Mouse (Mus musculus) embryonic facial prominence, embryonic 12.5 days (tissue): Measurements from ENCODE around the gene Gm17581. TPM values are rescaled to one million over a fixed set of nuclear protein-coding genes. Genes with fewer than 3 reads are reported as not detected.

Source experiments
- ATAC-seq: fragments of 200-750 bp; cut with Nextera tagmentation; 2 replicates; pipeline ENCODE4 v1.8.0; 2017; ENCODE audit not compliant: insufficient number of reproducible peaks, insufficient read depth, low FRiP score, low TSS enrichment
- H3K27ac ChIP-seq: fragments of 300-500 bp; sonication (generic); 2 replicates; pipeline ENCODE4 v1.5.1; 2016; ENCODE audit warnings: mild to moderate bottlenecking
- H3K27me3 ChIP-seq: fragments of 300-500 bp; sonication (generic); 2 replicates; pipeline ENCODE4 v1.6.1; 2016; ENCODE audit warnings: mild to moderate bottlenecking, moderate library complexity
- H3K36me3 ChIP-seq: fragments of 300-500 bp; sonication (generic); 2 replicates; pipeline ENCODE4 v1.6.1; 2016; ENCODE audit warnings: mild to moderate bottlenecking
- H3K4me1 ChIP-seq: fragments of 300-500 bp; sonication (generic); 2 replicates; pipeline ENCODE4 v1.6.1; 2016
- H3K4me2 ChIP-seq: fragments of 300-500 bp; sonication (generic); replicated peaks from 2 replicates; pipeline ENCODE4 v1.6.1; 2016; ENCODE audit warnings: mild to moderate bottlenecking, moderate library complexity
- H3K4me3 ChIP-seq: fragments of 300-500 bp; sonication (generic); 2 replicates; pipeline ENCODE4 v1.5.1; 2016; ENCODE audit warnings: mild to moderate bottlenecking
- H3K9ac ChIP-seq: fragments of 300-500 bp; sonication (generic); 2 replicates; pipeline ENCODE4 v1.6.1; 2016; ENCODE audit warnings: mild to moderate bottlenecking, moderate library complexity
- H3K9me3 ChIP-seq: fragments of 300-500 bp; sonication (generic); 2 replicates; pipeline ENCODE4 v1.6.1; 2016; ENCODE audit warnings: mild to moderate bottlenecking, moderate library complexity
- WGBS: fragments of 180-500 bp; shearing (Covaris S2); methylation state at CpG from one replicate; pipeline ENCODE4 v1.1.7; 2016; 5-methylcytosine and 5-hydroxymethylcytosine counted together
- polyA plus RNA-seq: library from polyadenylated mRNA; unstranded; fragments of >200 nt; fragmentation: Nextera tagmentation; extraction: Ambion mirVana; gene quantifications from 2 replicates; pipeline ENCODE4 v1.2.1, GENCODE M21; 2016

Gm17581 gene
- polyA plus RNA-seq, 1 experiment from 2014 or later = not detected

DNA sequence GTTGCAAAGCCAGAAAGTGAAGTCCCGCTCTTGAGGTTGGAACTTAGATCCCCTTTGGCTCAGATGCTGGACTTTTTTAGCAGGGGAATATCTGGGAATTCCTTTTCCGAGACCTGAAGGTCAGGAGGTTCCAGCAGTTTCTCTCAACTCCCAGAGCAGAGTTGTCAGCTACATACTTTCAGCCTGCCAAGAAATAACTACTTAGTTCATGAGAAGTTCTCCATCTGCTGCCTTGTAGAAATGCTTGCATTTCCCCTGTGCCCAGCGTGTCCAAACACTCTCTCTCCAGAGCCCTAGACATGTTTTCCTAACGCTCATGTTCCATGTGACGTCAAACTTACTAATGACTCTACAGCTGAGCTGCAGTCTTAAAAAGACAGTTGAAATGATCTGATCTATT, 586 bp downstream of the Gm17581 start:
- H3K4me3 ChIP-seq = no peak overlapping the region
- no peak for ATAC-seq
- H3K36me3 ChIP-seq = no peaks in the 10 kb centered on the region
- WGBS = 70% methylated on average over 5 of the region's 5 CpGs
- 0 out of 2 replicates have a peak, but pooled peaks cover 4% of the 10 kb centered on the region for H3K27me3 ChIP-seq
- no peaks in the 10 kb centered on the region for H3K9me3 ChIP-seq
- H3K4me1 ChIP-seq = no peaks in the 10 kb centered on the region
- no peak overlapping the region for H3K27ac ChIP-seq
- no peak overlapping the region for H3K4me2 ChIP-seq
- H3K9ac ChIP-seq = no peak overlapping the region

DNA sequence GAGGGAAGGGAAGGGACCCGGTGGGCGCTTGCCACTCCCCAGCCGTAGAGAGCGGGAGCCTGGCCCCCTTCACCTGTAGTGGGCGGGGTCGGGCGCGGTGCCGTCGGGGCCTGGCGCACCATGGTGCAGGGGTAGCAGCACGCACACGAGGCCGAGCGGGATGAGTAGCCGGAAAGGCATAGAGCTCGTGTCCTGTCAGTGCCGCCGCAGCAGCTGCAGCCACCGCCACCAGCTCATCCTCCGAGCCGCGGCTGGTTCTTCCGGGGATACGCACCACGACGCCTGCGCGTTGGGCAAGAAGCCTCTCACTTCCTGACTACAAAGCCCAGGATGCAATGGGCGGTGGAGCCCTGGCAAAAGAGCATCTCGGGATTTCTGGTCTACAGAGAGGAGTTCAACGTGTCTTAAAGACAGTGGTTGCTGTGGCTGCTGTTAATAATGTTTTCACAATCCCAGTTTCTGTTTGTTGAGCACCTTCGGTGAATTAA, 6.5 kb downstream of the Gm17581 start, which contains the start of gene Edem2:
Gene Edem2, minus strand, starts transcription at position 318 of the 488 bp plus-strand sequence.
- Histone ChIP-seq H3K4me3 (peak within 1 kb of the TSS; percentile 92), H3K36me3 (no peaks in the 10 kb centered on the region), H3K4me2 (peak within 1 kb of the TSS; percentile 83), H3K4me1 (peaks cover 5% of the 10 kb centered on the region), H3K27ac (no peak within 1 kb of the TSS), H3K9me3 (no peaks in the 10 kb centered on the region), H3K27me3 (0 out of 2 replicates have a peak, but pooled peaks cover 4% of the 10 kb centered on the region), H3K9ac (peak within 1 kb of the TSS; percentile 71)
- under 1% methylated on average over 33 of the region's 33 CpGs for WGBS
- ATAC-seq = peak; percentile 81

DNA sequence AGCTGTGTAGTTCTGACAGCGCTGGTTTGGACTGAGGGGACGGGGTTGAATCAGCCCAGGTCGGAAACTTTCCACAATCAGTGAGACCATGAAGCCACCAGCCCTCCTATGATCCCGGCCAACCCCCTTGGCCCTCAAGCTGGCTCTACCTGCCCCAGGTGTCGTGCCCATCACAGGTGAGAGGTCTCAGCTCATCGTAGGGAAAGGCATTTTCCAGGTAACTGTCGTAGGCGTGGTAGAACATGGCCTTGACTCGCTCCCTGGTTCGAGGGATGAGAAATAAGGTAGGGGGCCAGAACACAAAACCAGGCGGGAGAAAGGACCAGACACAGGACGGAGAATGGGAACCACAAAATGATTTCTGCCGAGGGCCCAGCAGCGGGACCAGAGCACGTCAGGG, 6.9 kb downstream of the Gm17581 start:
- ATAC-seq = 0 out of 2 replicates have a peak, but pooled peaks have one; percentile 22
- H3K4me2 ChIP-seq = peak overlapping the region; percentile 83
- peaks cover 5% of the 10 kb centered on the region for H3K4me1 ChIP-seq
- H3K36me3 ChIP-seq = no peaks in the 10 kb centered on the region
- peak overlapping the region; percentile 92 for H3K4me3 ChIP-seq
- no peak overlapping the region for H3K27ac ChIP-seq
- H3K9me3 ChIP-seq = no peaks in the 10 kb centered on the region
- 5% methylated on average over 15 of the region's 15 CpGs for WGBS
- H3K9ac ChIP-seq = peak overlapping the region; percentile 71
- 0 out of 2 replicates have a peak, but pooled peaks cover 4% of the 10 kb centered on the region for H3K27me3 ChIP-seq

DNA sequence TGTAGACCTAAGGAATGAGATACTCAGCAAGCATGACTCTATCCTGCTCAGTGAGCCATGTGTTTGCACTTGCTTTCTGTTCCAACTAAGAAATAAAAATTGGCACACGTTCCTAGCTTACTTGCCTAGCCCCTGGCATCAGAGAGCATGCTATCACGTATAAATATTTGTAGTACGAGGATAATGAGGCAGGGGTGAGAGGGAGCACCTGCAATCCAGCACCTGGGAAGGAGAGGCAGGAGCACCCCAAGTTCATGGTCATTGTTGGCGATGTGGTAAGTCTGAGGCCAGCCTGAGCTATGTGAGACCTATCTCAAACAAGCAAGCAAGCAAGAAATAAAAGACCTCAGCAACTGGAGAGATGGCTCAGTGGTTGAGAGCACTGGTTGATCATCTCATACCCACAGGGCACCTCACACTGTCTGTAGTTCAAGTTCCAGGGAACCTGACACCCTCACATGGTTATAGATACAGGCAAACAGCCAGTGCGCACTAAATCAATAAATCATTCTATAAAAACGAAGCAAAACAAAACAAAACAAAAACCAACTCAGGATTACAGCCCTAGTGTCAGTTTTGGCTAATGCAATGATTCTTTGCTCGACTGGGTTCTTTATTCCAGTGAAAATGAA, 7.8 kb downstream of the Gm17581 start:
- no peaks in the 10 kb centered on the region for H3K9me3 ChIP-seq
- WGBS = 76% methylated on average over 7 of the region's 7 CpGs
- no peak for ATAC-seq
- peaks cover 5% of the 10 kb centered on the region for H3K4me1 ChIP-seq
- H3K36me3 ChIP-seq = no peaks in the 10 kb centered on the region
- H3K4me3 ChIP-seq = no peak overlapping the region
- 0 out of 2 replicates have a peak, but pooled peaks cover 4% of the 10 kb centered on the region for H3K27me3 ChIP-seq
- no peak overlapping the region for H3K4me2 ChIP-seq
- no peak overlapping the region for H3K9ac ChIP-seq
- H3K27ac ChIP-seq = no peak overlapping the region

DNA sequence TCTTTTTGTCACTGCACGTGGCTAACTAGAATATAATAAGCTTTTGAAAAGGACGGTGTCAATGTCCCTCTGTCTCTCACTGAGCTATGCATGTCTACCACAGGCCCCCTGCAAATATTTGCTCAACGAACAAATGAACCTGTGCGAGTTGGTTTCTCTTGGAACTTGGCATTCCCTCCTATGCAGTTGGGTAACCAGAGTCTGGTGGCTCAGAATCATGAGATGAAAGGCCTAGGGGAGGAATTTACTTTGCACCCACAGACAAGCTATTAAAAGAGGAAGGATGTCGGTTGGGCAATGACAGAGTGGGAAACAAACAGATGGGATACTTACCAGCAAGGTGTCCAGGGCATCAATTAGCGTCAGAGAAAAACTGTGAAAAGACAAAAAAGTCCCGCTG, 9.4 kb downstream of the Gm17581 start:
- WGBS = 89% methylated on average over 7 of the region's 7 CpGs
- Histone ChIP-seq H3K4me2 (no peak overlapping the region), H3K4me1 (peaks cover 5% of the 10 kb centered on the region), H3K9ac (no peak overlapping the region), H3K9me3 (no peaks in the 10 kb centered on the region), H3K36me3 (0 out of 2 replicates have a peak, but pooled peaks cover 3% of the 10 kb centered on the region), H3K27ac (no peak overlapping the region), H3K27me3 (no peaks in the 10 kb centered on the region), H3K4me3 (no peak overlapping the region)
- no peak for ATAC-seq

DNA sequence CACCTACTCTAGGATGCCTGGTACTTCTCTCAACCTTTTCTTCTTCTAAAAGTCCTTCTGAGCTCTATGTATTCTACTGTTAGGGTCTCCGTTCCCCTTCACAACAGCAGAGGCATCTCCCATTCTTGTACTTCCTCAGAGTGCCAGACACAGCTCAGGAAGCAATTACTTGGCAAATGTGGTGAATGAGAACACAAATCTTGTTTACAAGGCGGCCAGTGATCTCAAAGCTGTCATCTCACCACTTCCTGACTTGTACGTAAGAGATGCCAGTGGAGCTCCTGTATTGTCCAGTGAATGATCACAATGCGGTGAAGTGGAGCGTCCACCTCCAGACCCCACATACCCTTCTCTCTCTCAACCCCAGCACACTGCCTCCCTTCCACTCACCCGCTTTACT, 11.1 kb downstream of the Gm17581 start:
- no peak overlapping the region for H3K4me3 ChIP-seq
- H3K9me3 ChIP-seq = no peaks in the 10 kb centered on the region
- no peaks in the 10 kb centered on the region for H3K27me3 ChIP-seq
- no peak overlapping the region for H3K27ac ChIP-seq
- H3K9ac ChIP-seq = no peak overlapping the region
- 87% methylated on average over 6 of the region's 6 CpGs for WGBS
- 0 out of 2 replicates have a peak, but pooled peaks cover 10% of the 10 kb centered on the region for H3K36me3 ChIP-seq
- H3K4me2 ChIP-seq = no peak overlapping the region
- H3K4me1 ChIP-seq = peaks cover 5% of the 10 kb centered on the region
- ATAC-seq = no peak

DNA sequence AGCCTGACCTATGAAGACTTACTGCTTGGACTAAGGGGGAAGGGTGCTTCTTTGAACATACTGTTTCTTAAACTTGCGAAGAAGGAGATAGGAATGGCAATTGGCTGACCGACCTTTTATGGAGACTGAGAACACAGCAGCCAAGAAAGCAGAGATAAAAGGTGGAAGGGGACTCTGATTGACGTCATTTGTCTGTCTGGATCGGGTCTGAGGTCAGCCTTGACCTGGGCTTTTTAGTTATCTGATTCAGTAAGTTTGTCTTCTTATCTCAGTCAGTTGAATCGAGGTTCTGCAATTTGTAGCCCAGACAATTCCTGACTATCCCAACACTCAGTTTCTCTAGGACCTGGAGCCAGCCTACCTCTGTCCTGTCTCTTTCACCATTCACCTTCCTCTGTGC, 11.6 kb downstream of the Gm17581 start:
- Histone ChIP-seq H3K36me3 (0 out of 2 replicates have a peak, but pooled peaks cover 14% of the 10 kb centered on the region), H3K9ac (no peak overlapping the region), H3K27ac (no peak overlapping the region), H3K9me3 (no peaks in the 10 kb centered on the region), H3K27me3 (no peaks in the 10 kb centered on the region), H3K4me2 (no peak overlapping the region), H3K4me3 (no peak overlapping the region), H3K4me1 (peaks cover 5% of the 10 kb centered on the region)
- 79% methylated on average over 5 of the region's 5 CpGs for WGBS
- no peak for ATAC-seq

DNA sequence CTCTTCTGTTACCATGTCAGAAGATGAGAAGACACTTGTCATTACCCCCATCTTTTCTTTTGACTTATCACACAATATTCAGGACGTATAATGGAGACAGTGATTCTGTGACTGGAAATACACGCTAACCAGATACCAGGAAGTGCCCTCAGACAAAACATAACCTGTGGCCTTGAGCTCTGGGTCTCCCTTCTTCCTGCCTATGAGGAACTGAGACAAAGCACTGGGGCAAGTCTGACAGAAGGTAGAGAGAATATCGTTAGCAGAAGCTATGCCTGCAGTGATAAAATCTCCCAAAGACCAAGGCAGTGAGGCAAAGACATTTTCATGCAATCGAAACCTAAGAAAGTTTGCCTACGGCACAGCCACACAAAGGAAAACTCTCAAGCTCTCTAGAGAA, 15.1 kb downstream of the Gm17581 start:
- Histone ChIP-seq H3K9me3 (no peaks in the 10 kb centered on the region), H3K4me1 (no peaks in the 10 kb centered on the region), H3K4me3 (no peak overlapping the region), H3K9ac (no peak overlapping the region), H3K27me3 (no peaks in the 10 kb centered on the region), H3K36me3 (0 out of 2 replicates have a peak, but pooled peaks cover 14% of the 10 kb centered on the region), H3K4me2 (no peak overlapping the region), H3K27ac (no peak overlapping the region)
- 84% methylated on average over 5 of the region's 5 CpGs for WGBS
- ATAC-seq = no peak

DNA sequence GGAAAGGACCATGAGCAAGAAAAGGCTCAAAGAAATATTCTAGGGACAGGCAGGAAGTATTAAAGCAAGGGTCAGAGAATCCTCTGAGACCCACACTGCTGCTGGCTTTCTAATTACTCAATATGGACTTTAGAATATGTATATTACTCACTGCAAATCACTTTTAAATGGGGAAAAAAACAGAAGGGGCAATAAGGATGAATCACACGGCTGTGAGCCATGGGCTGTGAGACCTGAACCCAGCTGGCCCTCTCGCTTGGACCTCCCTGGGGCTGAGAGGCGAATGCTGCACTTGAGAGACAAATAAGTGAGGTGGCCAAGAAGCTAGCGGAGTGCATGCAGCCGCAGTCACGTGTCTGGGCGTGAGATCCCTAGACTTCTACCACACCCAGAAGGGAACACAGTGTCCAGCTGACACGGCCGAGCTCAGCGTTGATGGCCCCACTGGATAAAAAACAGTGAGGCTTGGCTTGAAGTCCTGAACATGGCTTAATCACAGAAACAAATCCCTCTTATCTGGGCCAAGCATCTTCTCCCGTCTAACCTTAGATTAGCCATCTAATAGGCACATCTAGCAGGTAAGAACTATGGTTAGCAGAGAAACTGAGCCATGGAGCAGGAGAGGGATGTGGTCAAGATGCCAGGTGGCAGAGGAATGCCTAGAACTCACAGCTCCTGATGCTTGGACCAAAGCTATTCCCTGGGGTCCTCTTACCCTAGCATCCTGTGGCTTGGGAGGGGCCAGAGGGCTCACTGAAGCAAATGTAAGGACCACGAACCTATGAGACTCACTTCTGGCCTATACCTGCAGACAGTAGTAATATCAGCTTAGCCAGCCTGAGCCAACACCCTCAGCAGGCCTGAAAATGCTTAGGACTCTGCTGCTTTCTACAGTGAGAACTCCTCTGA, 18.3 kb downstream of the Gm17581 start:
- peaks cover 23% of the 10 kb centered on the region; the same call in 1 of the 2 replicates for H3K36me3 ChIP-seq

DNA sequence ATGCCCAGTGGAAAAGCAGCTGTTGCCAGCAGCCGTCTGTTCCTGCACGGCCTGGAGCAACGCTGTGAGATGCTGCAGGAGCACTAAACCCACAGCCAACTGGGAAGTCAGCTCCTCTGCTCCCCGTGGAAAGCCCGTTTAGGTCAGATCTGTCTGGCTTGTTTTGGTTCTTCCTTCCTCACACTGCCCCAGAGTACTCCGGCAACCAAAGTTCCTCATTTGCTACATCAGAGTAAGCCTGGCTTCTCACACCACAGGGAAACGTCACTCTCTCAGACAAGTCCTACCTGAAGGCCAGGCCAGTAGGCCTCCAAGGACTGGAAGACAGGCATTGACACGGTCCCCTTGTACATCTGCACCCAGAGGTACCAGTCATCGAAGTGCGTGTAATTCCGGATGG, 25.1 kb downstream of the Gm17581 start:
- Histone ChIP-seq H3K27ac (no peak overlapping the region), H3K9me3 (no peaks in the 10 kb centered on the region), H3K4me2 (no peak overlapping the region), H3K36me3 (peaks cover 31% of the 10 kb centered on the region), H3K9ac (no peak overlapping the region), H3K4me1 (no peaks in the 10 kb centered on the region), H3K27me3 (no peaks in the 10 kb centered on the region), H3K4me3 (no peak overlapping the region)
- 89% methylated on average over 11 of the region's 11 CpGs for WGBS
- no peak for ATAC-seq

More for the DNA sequence above, 18.3 kb downstream of the Gm17581 start:
- Histone ChIP-seq H3K27ac (no peak overlapping the region), H3K27me3 (no peaks in the 10 kb centered on the region), H3K9me3 (no peaks in the 10 kb centered on the region), H3K9ac (no peak overlapping the region), H3K4me2 (no peak overlapping the region), H3K4me1 (no peaks in the 10 kb centered on the region), H3K4me3 (no peak overlapping the region)
- ATAC-seq = no peak
- WGBS = 83% methylated on average over 12 of the region's 12 CpGs

DNA sequence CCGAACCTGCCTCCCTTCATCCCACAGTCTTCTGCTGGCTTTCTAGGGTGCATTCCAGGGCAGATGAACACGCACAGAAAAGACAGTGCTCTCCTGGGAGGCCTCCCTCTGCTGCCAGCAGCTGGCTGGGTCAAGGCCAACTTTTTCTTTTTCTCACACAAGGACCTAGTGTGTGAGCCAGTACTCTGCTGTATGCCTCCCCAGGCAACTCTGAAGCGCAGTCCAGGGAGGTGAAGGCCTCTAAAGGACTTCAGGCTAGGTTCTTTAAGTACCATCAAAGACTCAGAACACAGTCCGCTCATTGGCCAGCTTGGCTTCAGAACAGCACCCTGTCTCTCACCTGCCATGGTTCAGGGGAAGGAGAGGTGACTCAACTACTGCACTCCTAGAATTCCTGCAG, 28.4 kb downstream of the Gm17581 start:
- ATAC-seq = no peak
- Histone ChIP-seq H3K4me3 (no peak overlapping the region), H3K9me3 (no peaks in the 10 kb centered on the region), H3K4me1 (no peaks in the 10 kb centered on the region), H3K4me2 (no peak overlapping the region), H3K27me3 (no peaks in the 10 kb centered on the region), H3K27ac (no peak overlapping the region), H3K36me3 (peaks cover 31% of the 10 kb centered on the region), H3K9ac (no peak overlapping the region)
- 85% methylated on average over 4 of the region's 4 CpGs for WGBS
